Mouse (Mus musculus): ENCODE measurements around the gene Olfr1200. TPM values are rescaled to one million over a fixed set of nuclear protein-coding genes. Genes with fewer than 3 reads are reported as not detected.

Gene Olfr1200
- polyA plus RNA-seq (2015; fragmentation: Nextera tagmentation; extraction: Ambion mirVana) = not detected in 2 replicates

GRCm38 (mm10) chr2:88770388-88770787, at the start of gene Olfr1200:
Olfr1200 (minus strand) TSS chr2:88770488.

DNA sequence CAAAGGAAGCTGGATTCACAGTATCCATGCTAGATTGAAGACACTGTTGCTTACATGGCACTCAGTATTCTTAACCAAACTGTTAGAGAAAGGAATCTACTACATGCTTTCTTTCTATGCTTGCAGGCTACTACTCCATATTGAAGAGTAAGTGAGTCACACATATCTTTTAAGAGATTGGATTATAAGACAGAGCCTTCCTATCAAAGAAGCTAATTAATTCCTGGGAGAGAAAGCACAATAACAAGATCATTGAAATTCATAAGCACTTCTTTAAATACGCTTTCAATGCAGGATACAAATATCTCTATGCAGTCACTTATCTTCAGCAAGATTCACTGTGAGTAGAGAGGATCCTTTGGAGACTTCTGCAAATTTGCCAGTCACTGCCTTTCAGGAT, 43.9 kb upstream of the Olfr1200 start, which contains the start of gene Olfr1202:
Gene Olfr1202, plus strand, starts transcription at position 301 of the 400 bp plus-strand sequence.

DNA sequence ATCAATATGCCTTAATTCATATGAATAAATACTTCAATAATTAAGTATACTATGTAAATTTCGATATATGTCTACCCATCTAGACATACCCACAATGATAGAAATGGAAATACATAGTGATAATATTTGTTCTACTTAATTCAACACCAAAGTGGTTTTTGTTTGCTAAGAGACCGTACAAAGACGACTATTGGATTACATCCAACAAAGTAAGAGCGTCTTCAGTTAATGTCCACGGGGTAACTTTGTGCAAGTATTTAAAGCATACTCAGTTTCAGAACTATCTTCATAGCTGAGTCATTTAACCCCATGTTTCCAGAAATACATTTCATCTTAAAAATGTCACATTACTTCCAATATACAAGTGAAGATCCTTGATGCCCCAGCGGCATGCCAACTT, 22.4 kb upstream of the Olfr1200 start, which contains the start of gene Olfr1201:
Gene Olfr1201, plus strand, starts transcription at position 301 of the 400 bp plus-strand sequence.

GRCm38 (mm10) chr2:88760369-88760768, 9.9 kb downstream of the Olfr1200 start, which contains the start of gene Olfr1199:
Olfr1199 (minus strand) TSS chr2:88760469.

DNA sequence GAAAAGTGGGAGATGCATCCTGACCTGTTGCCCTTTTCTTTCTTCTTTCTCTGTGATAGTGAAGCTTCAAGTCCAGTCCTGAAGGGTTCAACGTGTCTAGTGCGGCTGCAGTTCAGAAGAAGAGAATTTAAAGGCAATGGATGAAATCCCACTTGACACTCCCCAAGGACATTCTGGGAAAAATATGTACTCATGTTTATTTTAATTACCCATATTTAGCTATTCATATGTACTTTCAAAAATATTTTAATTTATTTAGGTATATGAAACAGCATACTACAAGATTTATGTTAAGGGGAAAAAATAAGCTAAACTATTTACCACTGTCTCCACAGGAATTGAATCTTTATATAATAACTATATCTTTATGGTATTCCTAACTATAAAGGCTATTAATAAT, 19.0 kb downstream of the Olfr1200 start, which contains the start of gene Olfr1198:
Gene Olfr1198, minus strand, starts transcription at position 101 of the 400 bp plus-strand sequence.

GRCm38 (mm10) chr2:88732266-88732665, 38.0 kb downstream of the Olfr1200 start, which contains the start of gene Olfr1197:
Olfr1197 (minus strand) TSS chr2:88732366.

Other genes with a start within 250 kb of the Olfr1200 start
- gene Olfr1188, start 213.6 kb downstream of the Olfr1200 start, polyA plus RNA-seq (2015; fragmentation: Nextera tagmentation; extraction: Ambion mirVana) = not detected in 2 replicates
- gene Olfr1189, start 184.0 kb downstream of the Olfr1200 start, polyA plus RNA-seq (2015; fragmentation: Nextera tagmentation; extraction: Ambion mirVana) = not detected in 2 replicates
- not detected in 2 replicates for gene Olfr1191-ps1, start 129.9 kb downstream of the Olfr1200 start, polyA plus RNA-seq (2015; fragmentation: Nextera tagmentation; extraction: Ambion mirVana)
- gene Olfr1192-ps1, start 122.0 kb downstream of the Olfr1200 start, polyA plus RNA-seq (2015; fragmentation: Nextera tagmentation; extraction: Ambion mirVana) = not detected in 2 replicates
- not detected in 2 replicates for gene Olfr1193, start 94.9 kb downstream of the Olfr1200 start, polyA plus RNA-seq (2015; fragmentation: Nextera tagmentation; extraction: Ambion mirVana)
- not detected in 2 replicates for gene Olfr1195, start 81.3 kb downstream of the Olfr1200 start, polyA plus RNA-seq (2015; fragmentation: Nextera tagmentation; extraction: Ambion mirVana)
- not detected in 2 replicates for gene Olfr1196, start 65.9 kb downstream of the Olfr1200 start, polyA plus RNA-seq (2015; fragmentation: Nextera tagmentation; extraction: Ambion mirVana)
- gene Olfr1197, start 38.1 kb downstream of the Olfr1200 start, polyA plus RNA-seq (2015; fragmentation: Nextera tagmentation; extraction: Ambion mirVana) = not detected in 2 replicates
- gene Olfr1198, start 19.1 kb downstream of the Olfr1200 start, polyA plus RNA-seq (2015; fragmentation: Nextera tagmentation; extraction: Ambion mirVana) = not detected in 2 replicates
- not detected in 2 replicates for gene Olfr1199, start 10.0 kb downstream of the Olfr1200 start, polyA plus RNA-seq (2015; fragmentation: Nextera tagmentation; extraction: Ambion mirVana)
- gene Olfr1201, start 22.5 kb upstream of the Olfr1200 start, polyA plus RNA-seq (2015; fragmentation: Nextera tagmentation; extraction: Ambion mirVana) = not detected in 2 replicates
- not detected in 2 replicates for gene Olfr1202, start 44.0 kb upstream of the Olfr1200 start, polyA plus RNA-seq (2015; fragmentation: Nextera tagmentation; extraction: Ambion mirVana)
- not detected in 2 replicates for gene Olfr1205, start 59.2 kb upstream of the Olfr1200 start, polyA plus RNA-seq (2015; fragmentation: Nextera tagmentation; extraction: Ambion mirVana)
- not detected in 2 replicates for gene Olfr1204, start 78.8 kb upstream of the Olfr1200 start, polyA plus RNA-seq (2015; fragmentation: Nextera tagmentation; extraction: Ambion mirVana)
- not detected in 2 replicates for gene Olfr1206, start 92.7 kb upstream of the Olfr1200 start, polyA plus RNA-seq (2015; fragmentation: Nextera tagmentation; extraction: Ambion mirVana)
- gene Olfr1208, start 131.8 kb upstream of the Olfr1200 start, polyA plus RNA-seq (2015; fragmentation: Nextera tagmentation; extraction: Ambion mirVana) = not detected in 2 replicates
- gene Olfr1209, start 144.7 kb upstream of the Olfr1200 start, polyA plus RNA-seq (2015; fragmentation: Nextera tagmentation; extraction: Ambion mirVana) = not detected in 2 replicates
- gene Olfr1211, start 167.6 kb upstream of the Olfr1200 start, polyA plus RNA-seq (2015; fragmentation: Nextera tagmentation; extraction: Ambion mirVana) = not detected in 2 replicates
- gene Olfr1212, start 183.5 kb upstream of the Olfr1200 start, polyA plus RNA-seq (2015; fragmentation: Nextera tagmentation; extraction: Ambion mirVana) = not detected in 2 replicates
- gene Gm13762, start 209.8 kb upstream of the Olfr1200 start, polyA plus RNA-seq (2015; fragmentation: Nextera tagmentation; extraction: Ambion mirVana) = not detected in 2 replicates
- not detected in 2 replicates for gene Olfr1214, start 222.2 kb upstream of the Olfr1200 start, polyA plus RNA-seq (2015; fragmentation: Nextera tagmentation; extraction: Ambion mirVana)
- gene Olfr1215, start 236.5 kb upstream of the Olfr1200 start, polyA plus RNA-seq (2015; fragmentation: Nextera tagmentation; extraction: Ambion mirVana) = not detected in 2 replicates
- gene Olfr1216, start 247.9 kb upstream of the Olfr1200 start, polyA plus RNA-seq (2015; fragmentation: Nextera tagmentation; extraction: Ambion mirVana) = not detected in 2 replicates

Measured in spleen, postnatal 0 days (tissue).